Mouse (Mus musculus) right cerebral cortex, postnatal 14 days (tissue): ENCODE data around the gene Ryr2.

Experiments
- DNase-seq: peaks from one replicate; pipeline ENCODE4 v3.0.0; 2022

Gene Ryr2

GRCm38 (mm10) chr13:11523612-11524011, 583.1 kb downstream of the Ryr2 start:
- DNase-seq = no peak

GRCm38 (mm10) chr13:11520765-11521164, 586.0 kb downstream of the Ryr2 start:
- no peak for DNase-seq

DNA sequence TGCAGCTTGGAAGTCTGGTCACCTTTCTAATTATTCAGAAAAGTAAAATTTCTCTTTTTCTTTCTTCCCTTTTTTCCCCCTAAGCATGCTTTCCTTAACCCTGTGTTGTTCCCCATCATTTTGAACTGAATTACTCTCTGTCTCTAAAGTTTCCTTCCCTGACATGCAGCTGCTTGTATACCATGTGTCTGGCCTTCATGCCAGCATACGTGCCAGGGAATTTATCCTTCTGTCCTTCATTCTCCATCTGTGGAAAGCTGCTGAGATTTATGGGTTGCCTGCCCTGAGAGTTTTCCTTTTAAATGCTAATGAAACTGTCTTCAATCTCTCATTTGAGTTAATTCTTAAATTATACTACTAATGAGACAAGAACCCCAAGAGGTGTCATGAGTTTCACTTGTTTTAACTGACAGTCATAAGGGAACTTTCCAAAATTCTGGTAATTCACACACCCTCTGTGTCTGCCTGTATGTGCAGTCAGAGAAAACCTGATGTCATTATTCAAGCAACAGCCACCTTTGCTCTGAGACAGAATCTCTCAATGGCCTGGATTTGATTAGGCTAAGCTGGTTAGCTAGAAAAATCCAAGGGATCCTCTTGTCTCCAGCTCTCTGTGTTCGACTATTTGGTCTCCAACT, 595.1 kb downstream of the Ryr2 start:
- no peak for DNase-seq
